Mouse (Mus musculus) hindbrain, postnatal 0 days (tissue): ENCODE measurements at regions not wholly inside any gene's neighbourhood (a gene's known extent, or its start where the extent isn't known, plus 50 kb on each side); places are given as distances from the start of the nearest gene placed in this dataset.

Experiments used
- ATAC-seq: fragments of 200-750 bp; cut with Nextera tagmentation; 2 replicates; pipeline ENCODE4 v1.8.0; 2017; ENCODE audit warnings: mild to moderate bottlenecking, moderate TSS enrichment, moderate library complexity
- DNase-seq: peaks from one replicate; pipeline ENCODE4 v3.0.0-alpha.2; 2015; ENCODE audit warnings: low spot score
- H3K27ac ChIP-seq: fragments of 300-500 bp; sonication (generic); 2 replicates; pipeline ENCODE4 v1.5.1; 2014; ENCODE audit warnings: mild to moderate bottlenecking
- H3K27me3 ChIP-seq: fragments of 300-500 bp; sonication (generic); 2 replicates; pipeline ENCODE4 v1.6.1; 2014; ENCODE audit warnings: low read length, mixed read lengths; ENCODE audit not compliant: insufficient read depth
- H3K36me3 ChIP-seq: fragments of 300-500 bp; sonication (generic); 2 replicates; pipeline ENCODE4 v1.6.1; 2014; ENCODE audit warnings: low read length, mixed read lengths; ENCODE audit not compliant: insufficient read depth
- H3K4me1 ChIP-seq: fragments of 300-500 bp; sonication (generic); 2 replicates; pipeline ENCODE4 v1.6.1; 2014; ENCODE audit warnings: antibody characterized with exemption, low read length, mixed read lengths; ENCODE audit not compliant: insufficient read depth
- H3K4me2 ChIP-seq: fragments of 300-500 bp; sonication (generic); 2 replicates; pipeline ENCODE4 v1.6.1; 2014; ENCODE audit warnings: low read depth, mild to moderate bottlenecking, low read length, moderate library complexity, mixed read lengths
- H3K4me3 ChIP-seq: fragments of 300-500 bp; sonication (generic); 2 replicates; pipeline ENCODE4 v1.5.1; 2014; ENCODE audit warnings: low read length
- H3K9ac ChIP-seq: fragments of 300-500 bp; sonication (generic); replicated peaks from 2 replicates; pipeline ENCODE4 v1.6.1; 2014; ENCODE audit warnings: mild to moderate bottlenecking, low read length, moderate library complexity, mixed read lengths
- H3K9me3 ChIP-seq: fragments of 300-500 bp; sonication (generic); 2 replicates; pipeline ENCODE4 v1.6.1; 2016; ENCODE audit warnings: low read length, mixed read lengths
- CTCF ChIP-seq: IDR thresholded peaks from 2 replicates; pipeline ENCODE4 v1.5.1; 2016; ENCODE audit warnings: antibody characterized with exemption, control low read depth, low read depth
- WGBS: fragments of 180-500 bp; shearing (Covaris S2); extraction: QIAGEN DNeasy Blood & Tissue Kit; methylation state at CpG from one replicate; pipeline ENCODE4 v1.1.7; 2014; 5-methylcytosine and 5-hydroxymethylcytosine counted together

- Histone ChIP-seq H3K9ac (no peak overlapping the region), H3K27me3 (no peaks in the 10 kb centered on the region), H3K4me3 (no peak overlapping the region), H3K9me3 (no peaks in the 10 kb centered on the region), H3K27ac (no peak overlapping the region), H3K36me3 (no peaks in the 10 kb centered on the region), H3K4me1 (no peaks in the 10 kb centered on the region), H3K4me2 (no peak overlapping the region)
- ATAC-seq, result no peak
- 75% methylated on average over 2 of the region's 2 CpGs for WGBS
- DNase-seq, result no peak
- no peak for TF ChIP-seq CTCF
Measured at GRCm38 (mm10) chr2:108795145-108795544, 485.4 kb upstream of the Kif18a start.

DNA sequence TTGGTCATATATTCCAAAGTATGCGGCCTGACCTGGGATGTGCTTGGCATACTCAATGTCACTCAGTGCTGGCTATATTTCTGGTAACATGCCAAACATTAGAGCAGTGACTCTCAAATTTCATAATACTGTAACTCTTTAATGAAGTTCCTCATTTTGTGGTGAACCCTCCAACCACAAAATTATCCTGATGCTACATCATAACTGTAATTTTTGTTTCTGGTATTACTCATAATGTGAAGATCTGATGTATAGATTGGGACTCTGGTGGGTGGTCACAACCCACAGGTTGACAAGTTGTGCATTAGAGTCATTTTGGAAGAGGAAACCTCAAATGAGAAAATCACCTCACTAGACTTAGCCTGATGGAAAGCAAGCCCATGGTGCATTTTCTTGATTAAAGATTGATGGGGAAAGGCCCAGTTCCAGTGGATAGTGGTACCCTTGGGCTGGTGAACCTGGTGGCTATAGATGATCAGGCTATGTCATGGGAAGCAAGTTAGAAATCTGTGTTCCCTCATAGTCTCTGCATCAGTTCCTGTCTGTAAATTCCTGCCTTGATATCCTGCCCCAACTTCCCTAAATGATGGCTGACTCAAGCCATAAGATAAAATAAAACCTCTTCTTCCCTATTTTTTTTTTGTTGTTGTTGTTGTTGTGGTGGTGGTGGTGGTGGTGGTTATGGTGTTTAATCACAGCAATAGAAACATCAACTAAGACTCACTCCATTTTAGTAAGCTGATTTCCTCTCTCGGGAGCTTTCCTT, 483.5 kb upstream of the Kif18a start:
- H3K27ac ChIP-seq, result no peak overlapping the region
- no peaks in the 10 kb centered on the region for H3K9me3 ChIP-seq
- 90% methylated on average over 2 of the region's 2 CpGs for WGBS
- DNase-seq (no peak), ATAC-seq (no peak)
- no peak overlapping the region for H3K4me2 ChIP-seq
- H3K36me3 ChIP-seq, result no peaks in the 10 kb centered on the region
- no peaks in the 10 kb centered on the region for H3K4me1 ChIP-seq
- no peak for TF ChIP-seq CTCF
- H3K27me3 ChIP-seq, result no peaks in the 10 kb centered on the region
- no peak overlapping the region for H3K9ac ChIP-seq
- no peak overlapping the region for H3K4me3 ChIP-seq

GRCm38 (mm10) chr2:108812367-108812766, 468.2 kb upstream of the Kif18a start:
- no peak for ATAC-seq
- H3K27me3 ChIP-seq, result no peaks in the 10 kb centered on the region

GRCm38 (mm10) chr2:108813040-108813566, 467.4 kb upstream of the Kif18a start:
- H3K9me3 ChIP-seq, result no peaks in the 10 kb centered on the region
- no peaks in the 10 kb centered on the region for H3K36me3 ChIP-seq
- no peak for TF ChIP-seq CTCF
- H3K9ac ChIP-seq, result no peak overlapping the region
- WGBS, result 54% methylated on average over 6 of the region's 6 CpGs
- H3K4me2 ChIP-seq, result no peak overlapping the region
- no peak overlapping the region for H3K27ac ChIP-seq
- no peak for ATAC-seq
- no peaks in the 10 kb centered on the region for H3K27me3 ChIP-seq
- DNase-seq, result no peak
- H3K4me3 ChIP-seq, result no peak overlapping the region
- no peaks in the 10 kb centered on the region for H3K4me1 ChIP-seq

More at GRCm38 (mm10) chr2:108812367-108812766, 468.2 kb upstream of the Kif18a start:
- no peaks in the 10 kb centered on the region for H3K9me3 ChIP-seq
- H3K4me3 ChIP-seq, result no peak overlapping the region
- DNase-seq, result no peak
- H3K4me1 ChIP-seq, result no peaks in the 10 kb centered on the region
- no peaks in the 10 kb centered on the region for H3K36me3 ChIP-seq
- no peak for TF ChIP-seq CTCF
- no peak overlapping the region for H3K9ac ChIP-seq
- no peak overlapping the region for H3K27ac ChIP-seq
- H3K4me2 ChIP-seq, result no peak overlapping the region

DNA sequence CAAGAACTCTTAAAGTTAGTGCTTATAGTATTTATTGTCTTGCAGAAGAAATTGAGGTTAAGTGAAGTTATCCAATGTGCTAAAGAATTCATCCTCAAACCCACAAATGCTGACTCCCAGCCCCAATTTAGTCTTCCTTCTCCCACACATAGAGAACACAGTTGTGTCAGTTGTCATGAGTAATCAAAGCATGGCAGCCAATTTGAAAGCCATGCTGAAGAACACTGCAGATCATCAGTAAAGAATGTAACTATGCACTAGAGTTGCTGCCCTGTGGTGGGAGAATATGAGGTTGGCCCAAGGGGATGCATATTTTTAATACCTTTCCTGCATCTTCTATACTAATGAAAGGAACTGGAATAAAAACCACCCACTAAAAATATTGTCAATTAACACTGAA, 464.0 kb upstream of the Kif18a start:
- Histone ChIP-seq H3K27me3 (no peaks in the 10 kb centered on the region), H3K9me3 (no peaks in the 10 kb centered on the region), H3K36me3 (no peaks in the 10 kb centered on the region), H3K9ac (no peak overlapping the region), H3K4me3 (no peak overlapping the region), H3K4me1 (no peaks in the 10 kb centered on the region), H3K4me2 (no peak overlapping the region), H3K27ac (no peak overlapping the region)
- ATAC-seq (no peak), DNase-seq (no peak)
- TF ChIP-seq CTCF, result no peak

- no peaks in the 10 kb centered on the region for H3K27me3 ChIP-seq
- H3K4me1 ChIP-seq, result peaks cover 5% of the 10 kb centered on the region; the same call in 1 of the 2 replicates
- H3K9ac ChIP-seq, result no peak overlapping the region
- no peak overlapping the region for H3K4me2 ChIP-seq
- DNase-seq, result peak; percentile 29
- no peak overlapping the region for H3K27ac ChIP-seq
- ATAC-seq, result no peak
- no peaks in the 10 kb centered on the region for H3K9me3 ChIP-seq
- TF ChIP-seq CTCF, result no peak
- H3K4me3 ChIP-seq, result no peak overlapping the region
- no peaks in the 10 kb centered on the region for H3K36me3 ChIP-seq
Measured at GRCm38 (mm10) chr2:108824025-108824424, 456.5 kb upstream of the Kif18a start.

DNA sequence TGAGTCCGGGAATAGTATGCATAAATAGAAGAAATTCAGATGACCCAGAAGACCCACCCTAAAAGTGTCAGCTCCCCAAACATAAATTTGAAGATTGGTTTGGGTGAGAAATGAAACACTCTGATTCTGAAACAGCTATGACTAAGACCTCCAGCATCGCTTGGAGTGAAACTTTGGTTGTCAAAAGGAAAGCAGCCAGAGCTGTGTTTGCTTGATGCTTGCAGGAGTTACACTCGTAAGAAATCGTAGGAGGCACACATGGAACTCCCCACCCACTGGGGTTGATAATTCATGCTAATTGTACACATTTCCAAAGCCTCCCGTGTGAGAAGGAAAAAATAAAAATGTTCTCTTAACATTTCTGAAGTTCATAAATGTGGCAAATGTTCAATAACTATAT, 454.6 kb upstream of the Kif18a start:
- TF ChIP-seq CTCF, result no peak
- Histone ChIP-seq H3K9me3 (no peaks in the 10 kb centered on the region), H3K36me3 (no peaks in the 10 kb centered on the region), H3K4me3 (no peak overlapping the region), H3K27me3 (no peaks in the 10 kb centered on the region), H3K9ac (no peak overlapping the region), H3K27ac (no peak overlapping the region), H3K4me2 (no peak overlapping the region), H3K4me1 (peaks cover 5% of the 10 kb centered on the region; the same call in 1 of the 2 replicates)
- 47% methylated on average over 5 of the region's 5 CpGs for WGBS
- ATAC-seq (no peak), DNase-seq (no peak)
